Mouse (Mus musculus): Measurements from ENCODE around the gene Nfatc4.

The Nfatc4 gene

GRCm38 (mm10) chr14:55822435-55822990 lies 431 bp upstream of the Nfatc4 start:
- DNase-seq: peak; percentile 92

GRCm38 (mm10) chr14:55824001-55824480 lies 1.1 kb downstream of the Nfatc4 start:
- peak; percentile 77 for DNase-seq

- DNase-seq: peak; percentile 68
Observed at GRCm38 (mm10) chr14:55824481-55825215, 1.7 kb downstream of the Nfatc4 start.

GRCm38 (mm10) chr14:55825216-55826051 lies 2.5 kb downstream of the Nfatc4 start:
- DNase-seq: peak; percentile 74

- no peak for DNase-seq
Observed at GRCm38 (mm10) chr14:55826142-55826541, 3.2 kb downstream of the Nfatc4 start.

GRCm38 (mm10) chr14:55826551-55827340 lies 3.8 kb downstream of the Nfatc4 start:
- peak; percentile 40 for DNase-seq

- DNase-seq: no peak
Observed at GRCm38 (mm10) chr14:55828716-55829263, 5.8 kb downstream of the Nfatc4 start.

- DNase-seq: no peak
Observed at GRCm38 (mm10) chr14:55829854-55830253, 6.9 kb downstream of the Nfatc4 start.

GRCm38 (mm10) chr14:55830331-55830730 lies 7.4 kb downstream of the Nfatc4 start:
- DNase-seq: no peak

GRCm38 (mm10) chr14:55833126-55833525 lies 10.2 kb downstream of the Nfatc4 start:
- no peak for DNase-seq

GRCm38 (mm10) chr14:55834808-55835533 lies 12.0 kb downstream of the Nfatc4 start:
- no peak for DNase-seq

GRCm38 (mm10) chr14:55838312-55838711 lies 15.4 kb downstream of the Nfatc4 start:
- DNase-seq: no peak

GRCm38 (mm10) chr14:55838740-55839139 lies 15.8 kb downstream of the Nfatc4 start:
- no peak for DNase-seq

GRCm38 (mm10) chr14:55840853-55841366 lies 18.0 kb downstream of the Nfatc4 start:
- peak; percentile 34 for DNase-seq

- no peak for DNase-seq
Observed at GRCm38 (mm10) chr14:55842794-55843193, 19.9 kb downstream of the Nfatc4 start.

- DNase-seq: no peak
Observed at GRCm38 (mm10) chr14:55845506-55846294, 22.8 kb downstream of the Nfatc4 start.

- no peak for DNase-seq
Observed at GRCm38 (mm10) chr14:55850885-55851284, 27.9 kb downstream of the Nfatc4 start.

GRCm38 (mm10) chr14:55852646-55853551 lies 30.0 kb downstream of the Nfatc4 start:
- peak; percentile 80 for DNase-seq

GRCm38 (mm10) chr14:55853621-55854285 lies 30.8 kb downstream of the Nfatc4 start, which contains the start of gene Nynrin:
Gene Nynrin (plus strand): TSS chr14:55854010.
- DNase-seq: peak; percentile 91

Data from retina, postnatal 1 day (tissue).